Mouse (Mus musculus) brain, embryonic 14.5 days (tissue): ENCODE measurements at regions not wholly inside any gene's neighbourhood (a gene's known extent, or its start where the extent isn't known, plus 50 kb on each side); places are given as distances from the start of the nearest gene placed in this dataset.
A peak's percentile ranks its signal among the peaks of the same experiment; 100 is the strongest.

Experiments
- DNase-seq: peaks from one replicate; pipeline ENCODE4 v3.0.0-alpha.2; 2011; ENCODE audit warnings: low read depth
- CTCF ChIP-seq: fragments of 200-500 bp; IDR thresholded peaks from 2 replicates; pipeline ENCODE4 v1.5.1; 2012; ENCODE audit warnings: inconsistent platforms, mild to moderate bottlenecking, moderate library complexity, borderline replicate concordance; ENCODE audit not compliant: insufficient read depth, insufficient read length; ENCODE audit errors: extremely low read depth
- POLR2A ChIP-seq: fragments of 200-500 bp; IDR thresholded peaks from 2 replicates; pipeline ENCODE4 v1.6.1; 2012; ENCODE audit warnings: mild to moderate bottlenecking, inconsistent platforms, borderline replicate concordance; ENCODE audit not compliant: poor library complexity, insufficient read depth, insufficient read length, severe bottlenecking; ENCODE audit errors: extremely low read depth

GRCm38 (mm10) chr3:38641733-38642132 lies 157.1 kb upstream of the Ankrd50 start:
- peak; percentile 42 for DNase-seq
- no peak for TF ChIP-seq POLR2A
- no peak for TF ChIP-seq CTCF

GRCm38 (mm10) chr3:38636806-38637205 lies 152.2 kb upstream of the Ankrd50 start:
- no peak for DNase-seq
- no peak for TF ChIP-seq CTCF
- no peak for TF ChIP-seq POLR2A

GRCm38 (mm10) chr3:38633347-38633746 lies 148.7 kb upstream of the Ankrd50 start:
- no peak for DNase-seq
- TF ChIP-seq CTCF (no peak), POLR2A (no peak)

GRCm38 (mm10) chr3:38625575-38626184 lies 141.0 kb upstream of the Ankrd50 start:
- peak; percentile 47 for DNase-seq
- no peak for TF ChIP-seq POLR2A
- TF ChIP-seq CTCF: no peak

- DNase-seq: no peak
- TF ChIP-seq POLR2A (no peak), CTCF (no peak)
These were observed 133.3 kb upstream of the Ankrd50 start for GRCm38 (mm10) chr3:38617989-38618388.

GRCm38 (mm10) chr3:38617217-38617616 lies 132.6 kb upstream of the Ankrd50 start:
- TF ChIP-seq POLR2A (no peak), CTCF (no peak)
- no peak for DNase-seq

GRCm38 (mm10) chr3:38613706-38614105 lies 129.1 kb upstream of the Ankrd50 start:
- TF ChIP-seq CTCF (peak; percentile 35; the same call in 1 of the 2 replicates), POLR2A (no peak)
- DNase-seq: no peak

- no peak for DNase-seq
- no peak for TF ChIP-seq POLR2A
- no peak for TF ChIP-seq CTCF
These were observed 106.9 kb upstream of the Ankrd50 start for GRCm38 (mm10) chr3:38591531-38591930.

- no peak for TF ChIP-seq CTCF
- TF ChIP-seq POLR2A: no peak
- no peak for DNase-seq
These were observed 104.3 kb upstream of the Ankrd50 start for GRCm38 (mm10) chr3:38588966-38589365.

- no peak for DNase-seq
- TF ChIP-seq POLR2A: no peak
- no peak for TF ChIP-seq CTCF
These were observed 100.9 kb upstream of the Ankrd50 start for GRCm38 (mm10) chr3:38585509-38585908.

GRCm38 (mm10) chr3:38579781-38580180 lies 95.1 kb upstream of the Ankrd50 start:
- no peak for TF ChIP-seq POLR2A
- no peak for TF ChIP-seq CTCF
- no peak for DNase-seq

- TF ChIP-seq POLR2A (no peak), CTCF (no peak)
- no peak for DNase-seq
These were observed 93.4 kb upstream of the Ankrd50 start for GRCm38 (mm10) chr3:38577890-38578628.
